Mouse (Mus musculus) splenic B cell, adult 2 months (primary cell): ENCODE measurements around the gene Edn1.

Experiments
- DNase-seq: peaks from one replicate; pipeline ENCODE4 v3.0.0-alpha.2; 2011; ENCODE audit warnings: low read depth, low spot score
- H3K27me3 ChIP-seq: 2 replicates; pipeline ENCODE4 v1.6.1; 2012; ENCODE audit warnings: mild to moderate bottlenecking, low read length, moderate library complexity, mixed read lengths; ENCODE audit not compliant: control insufficient read depth, poor library complexity, insufficient read depth, severe bottlenecking
- H3K36me3 ChIP-seq: 2 replicates; pipeline ENCODE4 v1.6.1; 2012; ENCODE audit warnings: mild to moderate bottlenecking, low read length, moderate library complexity, mixed read lengths; ENCODE audit not compliant: control insufficient read depth, poor library complexity, insufficient read depth, severe bottlenecking

Gene Edn1

DNA sequence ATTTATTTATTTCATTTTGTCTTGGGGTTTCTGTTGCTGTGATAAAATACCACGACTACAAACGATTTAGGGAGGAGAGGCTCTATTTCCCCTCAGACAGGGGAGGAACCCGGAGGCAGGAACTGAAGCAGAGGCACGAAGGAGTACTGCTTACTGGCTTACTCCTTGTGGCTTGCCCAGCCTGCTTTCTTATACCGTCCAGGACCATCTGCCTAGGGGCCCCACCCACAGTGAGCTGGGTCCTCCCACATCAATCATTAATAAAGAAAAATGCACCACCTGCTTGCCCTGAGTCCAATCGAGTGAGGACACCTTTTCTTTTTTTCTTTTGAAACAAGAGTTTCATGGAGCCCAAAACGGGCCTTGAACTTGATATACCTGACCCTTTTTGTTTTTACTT, 44.2 kb downstream of the Edn1 start:
- no peaks in the 10 kb centered on the region for H3K27me3 ChIP-seq
- no peak for DNase-seq
- no peaks in the 10 kb centered on the region for H3K36me3 ChIP-seq

- no peaks in the 10 kb centered on the region for H3K27me3 ChIP-seq
- no peaks in the 10 kb centered on the region for H3K36me3 ChIP-seq
- no peak for DNase-seq
These were observed 45.1 kb downstream of the Edn1 start for GRCm38 (mm10) chr13:42346414-42346813.

GRCm38 (mm10) chr13:42351675-42352074, 50.4 kb downstream of the Edn1 start:
- DNase-seq = no peak
- Histone ChIP-seq H3K36me3 (no peaks in the 10 kb centered on the region), H3K27me3 (no peaks in the 10 kb centered on the region)
